Mouse (Mus musculus): ENCODE results near the gene Tgfbr3l.
"Not testable (repeated sequence)": the region's sequence is repeated elsewhere in the genome, so short reads cannot be mapped to it uniquely, and the experiment has no call there.

The Tgfbr3l gene

DNA sequence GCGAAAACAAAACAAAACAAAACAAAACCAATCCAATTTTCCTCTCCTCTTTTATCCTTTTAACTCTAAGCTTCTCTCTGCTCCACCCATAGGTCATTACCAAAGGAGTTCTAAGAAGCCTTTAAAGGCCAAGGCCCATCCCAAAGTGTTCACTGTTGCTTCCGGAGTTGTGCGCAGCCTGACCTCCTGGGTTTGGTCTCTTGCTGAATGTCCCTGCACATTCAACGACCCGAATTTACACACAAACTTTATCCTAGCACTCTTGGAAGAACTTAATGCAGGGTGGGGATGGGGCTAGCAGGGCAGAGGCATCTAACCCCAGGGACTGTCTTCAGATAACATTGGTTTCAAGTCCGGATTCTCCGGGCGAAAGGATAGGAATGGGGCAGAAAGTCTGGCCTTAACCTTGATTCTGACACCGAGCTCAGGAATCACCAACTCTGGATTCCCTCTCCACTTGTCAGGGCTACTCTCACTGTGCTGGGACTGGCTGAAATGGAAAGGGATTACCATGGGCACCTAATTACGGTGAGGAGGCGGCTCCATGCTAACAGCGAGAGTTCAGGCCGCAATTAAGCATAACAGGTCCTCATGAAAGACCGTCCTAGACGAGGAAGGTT, 10.1 kb upstream of the Tgfbr3l start:
- no peak for DNase-seq (ENCODE audit: low spot score)

- DNase-seq (ENCODE audit: low spot score): peak; percentile 100
Observed at GRCm38 (mm10) chr8:4238434-4239192, 9.4 kb upstream of the Tgfbr3l start, which contains the start of the genes Map2k7 and Gm49320. TSS of gene Map2k7 (plus strand) at chr8:4238740. TSS of gene Gm49320 (plus strand) at chr8:4238865.

DNA sequence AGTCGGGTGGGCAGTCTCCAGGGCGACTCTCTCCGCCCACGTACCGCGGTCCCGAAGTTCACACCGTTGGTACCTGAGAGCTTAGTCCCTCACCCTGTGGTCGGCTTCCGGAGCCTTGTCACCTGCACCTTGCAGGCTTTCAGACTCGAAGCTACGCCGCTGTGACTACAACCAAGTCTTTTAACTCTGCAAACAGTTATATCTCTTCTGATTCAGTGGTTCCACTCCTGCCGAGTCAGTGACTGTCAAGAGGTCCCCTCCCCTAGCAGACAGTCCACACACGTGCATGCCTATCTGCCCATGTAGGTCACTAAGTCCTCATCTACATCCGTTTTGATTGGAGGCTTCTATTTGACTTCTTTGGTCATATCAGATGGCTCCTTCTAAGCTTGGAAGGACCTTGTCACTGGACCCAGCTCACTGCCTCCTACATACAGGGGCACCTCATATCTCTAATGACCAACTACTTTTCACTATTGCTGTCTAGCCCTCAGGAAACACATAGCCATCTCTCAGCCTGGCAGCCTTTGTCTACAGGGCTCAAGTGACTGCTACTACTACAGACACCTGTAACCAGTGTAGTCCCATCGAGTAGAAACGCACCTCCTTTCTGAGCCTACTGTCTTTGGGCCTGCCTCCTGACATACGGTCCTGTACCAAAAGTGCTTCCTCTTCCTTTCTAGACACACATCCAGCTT, 8.7 kb upstream of the Tgfbr3l start:
- DNase-seq (ENCODE audit: low spot score): no peak

- no peak for DNase-seq (ENCODE audit: low spot score)
Observed at GRCm38 (mm10) chr8:4245061-4245460, 3.0 kb upstream of the Tgfbr3l start.

- no peak for DNase-seq (ENCODE audit: low spot score)
Observed at GRCm38 (mm10) chr8:4245737-4246136, 2.3 kb upstream of the Tgfbr3l start.

DNA sequence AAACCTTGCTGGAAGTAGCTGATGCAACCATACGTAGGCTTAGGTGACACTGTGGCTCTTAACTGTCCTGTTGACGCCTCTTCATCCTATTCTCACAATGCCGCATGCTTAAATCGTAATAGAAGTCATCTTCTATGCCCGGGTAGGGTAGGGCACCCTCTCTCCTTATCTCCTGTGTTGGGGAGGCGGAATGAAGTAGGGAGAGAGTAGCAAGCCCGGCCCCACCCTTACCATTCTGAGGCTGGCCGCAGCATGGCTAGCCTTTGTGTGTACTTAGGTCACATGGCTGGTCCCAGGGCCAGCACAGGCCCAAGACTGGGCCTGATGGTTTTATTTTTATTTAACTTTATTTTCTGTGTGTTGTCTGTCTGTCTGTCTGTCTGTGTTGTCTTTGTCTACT, 773 bp upstream of the Tgfbr3l start:
- no peak for DNase-seq (ENCODE audit: low spot score)

- DNase-seq (ENCODE audit: low spot score): no peak
Observed at GRCm38 (mm10) chr8:4249213-4249612, 1.2 kb downstream of the Tgfbr3l start.

DNA sequence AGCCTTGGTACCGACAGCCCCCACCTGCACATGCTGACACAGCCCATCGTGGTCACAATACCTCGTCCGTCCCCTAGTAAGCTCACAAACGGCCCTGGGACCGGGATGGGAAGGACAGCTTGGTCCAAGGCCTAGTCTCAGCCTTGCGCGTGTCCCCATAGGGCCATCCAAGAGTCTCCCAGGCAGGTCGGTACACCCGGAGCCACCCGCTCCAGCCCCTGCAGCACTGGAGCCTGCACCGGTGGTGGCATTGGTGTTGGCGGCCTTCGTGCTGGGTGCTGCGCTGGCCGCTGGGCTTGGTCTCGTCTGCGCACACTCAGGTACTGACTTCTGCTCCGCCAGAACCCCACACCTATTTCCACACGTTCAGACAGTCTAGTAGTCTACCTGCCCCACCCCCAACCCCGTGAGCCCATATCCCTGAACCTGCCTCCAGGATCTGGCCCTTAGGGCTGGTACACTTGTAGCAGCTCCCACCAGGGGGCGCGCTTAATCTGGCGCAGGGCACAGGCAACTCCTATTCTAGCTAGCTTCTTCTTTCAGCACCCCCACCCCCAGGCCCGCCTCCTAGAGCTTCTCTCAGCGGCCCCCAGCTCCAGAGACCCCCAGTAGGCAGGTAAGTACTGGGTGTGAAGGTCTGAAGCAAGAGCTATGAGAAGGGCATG, 2.4 kb downstream of the Tgfbr3l start:
- peak; percentile 62 for DNase-seq (ENCODE audit: low spot score)

DNA sequence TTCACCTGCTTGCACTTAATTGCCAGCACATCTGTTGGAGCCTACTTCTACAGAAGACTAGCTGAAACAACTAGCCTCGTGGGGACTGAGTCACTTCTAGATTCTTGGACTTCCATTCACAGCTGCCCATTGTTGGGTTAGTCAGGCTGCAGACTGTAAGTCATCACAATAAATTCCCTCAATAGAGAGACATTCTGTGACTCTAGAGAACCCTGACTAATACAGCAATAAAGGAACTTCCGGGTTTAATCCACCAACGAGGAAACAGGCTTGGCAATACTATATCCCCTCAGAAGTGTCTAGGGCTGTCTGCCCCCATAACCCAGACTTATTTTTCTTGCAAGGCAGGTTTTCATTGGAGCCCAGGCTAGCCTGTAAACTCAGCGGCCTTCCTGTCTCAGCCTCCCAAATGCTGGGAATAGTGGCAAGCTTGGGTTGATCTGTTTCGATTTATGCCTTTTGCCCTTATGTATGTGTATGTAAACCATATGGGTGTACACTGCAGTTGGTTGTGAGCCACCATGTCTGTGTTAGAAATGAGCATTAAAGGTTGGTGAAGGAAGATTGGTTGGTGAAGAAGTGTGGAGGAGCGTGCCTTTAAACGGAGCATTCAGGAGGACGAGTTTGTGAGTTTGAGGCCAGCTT, 4.2 kb downstream of the Tgfbr3l start:
- no peak for DNase-seq (ENCODE audit: low spot score)

- peak; percentile 94 for DNase-seq (ENCODE audit: low spot score)
Observed at GRCm38 (mm10) chr8:4252934-4253841, 5.2 kb downstream of the Tgfbr3l start, which contains the start of gene Snapc2. TSS of gene Snapc2 (plus strand) at chr8:4253080.

DNA sequence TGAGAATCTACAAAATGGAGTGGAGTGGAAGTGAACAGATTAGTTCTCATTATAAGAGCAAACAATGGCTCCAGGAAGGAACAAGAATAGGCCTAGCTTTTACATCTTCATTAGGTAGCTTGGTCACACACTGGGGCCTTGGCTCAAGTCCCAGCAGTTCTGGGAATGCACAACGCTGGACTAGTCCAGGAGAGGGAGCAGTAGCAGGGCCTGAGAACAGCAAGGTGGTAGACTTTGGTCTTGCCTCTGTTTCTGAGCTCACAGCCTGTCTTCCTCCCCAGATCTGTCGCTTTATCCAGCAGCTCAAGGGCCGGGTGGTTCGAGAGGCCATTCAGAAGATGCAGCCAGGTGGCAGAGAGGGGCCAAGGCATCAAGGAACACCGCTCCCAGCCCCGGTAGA, 6.0 kb downstream of the Tgfbr3l start:
- no peak for DNase-seq (ENCODE audit: low spot score)

DNA sequence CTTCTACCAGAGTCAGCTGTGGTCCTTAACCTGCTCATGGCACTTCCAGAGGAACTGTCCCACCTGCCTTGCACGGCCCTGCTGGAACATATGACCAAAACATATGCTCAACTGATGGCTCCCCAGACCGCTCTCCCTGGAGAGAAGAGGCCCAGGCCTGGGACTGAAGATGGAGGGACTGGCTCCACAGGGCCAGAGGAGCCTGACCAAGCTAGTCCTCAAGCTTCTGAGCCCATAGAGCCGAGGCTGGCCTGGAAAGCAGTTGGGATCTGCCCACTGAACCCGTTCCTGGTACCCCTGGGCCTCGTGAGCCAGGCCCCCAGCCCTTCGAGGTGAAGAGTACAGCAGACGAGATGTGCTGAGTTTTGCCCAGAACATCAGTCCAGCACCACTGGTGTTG, 7.5 kb downstream of the Tgfbr3l start:
- not testable (repeated sequence) for DNase-seq (ENCODE audit: low spot score)

DNA sequence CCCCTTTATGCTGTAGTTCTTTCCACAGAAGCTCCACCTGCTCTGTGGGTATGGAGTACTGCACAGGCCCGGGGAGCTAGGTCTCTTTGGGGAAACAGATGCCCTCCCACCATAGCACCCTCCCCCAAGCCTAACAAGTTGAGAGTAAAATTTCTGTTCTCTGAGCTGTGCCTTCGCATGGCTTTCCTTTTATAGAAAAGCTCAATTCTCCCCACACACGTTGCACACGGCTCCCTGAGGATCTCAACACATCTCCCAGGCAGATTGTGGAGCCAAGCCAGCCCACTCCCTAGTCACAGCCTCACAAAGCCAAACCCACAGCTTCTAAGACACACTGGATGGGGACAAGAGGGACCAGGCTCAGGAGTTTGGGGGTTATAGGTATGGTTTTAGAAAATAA, 8.9 kb downstream of the Tgfbr3l start:
- DNase-seq (ENCODE audit: low spot score): no peak

GRCm38 (mm10) chr8:4257350-4257749, 9.3 kb downstream of the Tgfbr3l start:
- no peak for DNase-seq (ENCODE audit: low spot score)

- DNase-seq (ENCODE audit: low spot score): peak; percentile 62
Observed at GRCm38 (mm10) chr8:4258233-4258632, 10.2 kb downstream of the Tgfbr3l start.

DNA sequence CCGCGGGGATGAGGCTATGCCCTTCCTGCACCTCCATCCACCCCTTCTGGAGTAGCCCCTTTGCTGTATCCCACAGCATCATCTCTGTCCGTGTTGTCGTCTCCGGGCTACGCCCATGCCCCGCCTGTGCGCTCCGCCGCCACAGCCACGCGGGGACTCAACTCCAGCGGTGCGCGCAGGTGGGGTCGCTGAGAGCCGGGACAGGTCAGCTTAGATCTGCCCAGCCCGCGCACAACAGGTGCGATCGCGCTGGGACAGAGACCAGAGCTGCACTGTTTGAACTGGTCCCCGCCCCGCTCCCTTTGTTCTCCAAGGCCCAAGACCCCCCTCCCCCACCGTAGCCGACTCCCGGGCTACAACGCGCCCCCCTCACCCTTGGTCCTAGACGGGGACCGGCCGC, 10.7 kb downstream of the Tgfbr3l start:
- peak; percentile 45 for DNase-seq (ENCODE audit: low spot score)

GRCm38 (mm10) chr8:4259125-4259804, 11.3 kb downstream of the Tgfbr3l start, which contains the start of gene Ctxn1:
TSS of gene Ctxn1 (minus strand) at chr8:4259274.
- peak; percentile 93 for DNase-seq (ENCODE audit: low spot score)

GRCm38 (mm10) chr8:4259805-4260170, 11.8 kb downstream of the Tgfbr3l start:
- DNase-seq (ENCODE audit: low spot score): no peak

GRCm38 (mm10) chr8:4263105-4263791, 15.2 kb downstream of the Tgfbr3l start:
- DNase-seq (ENCODE audit: low spot score): no peak
